Mouse (Mus musculus) embryonic facial prominence, embryonic 14.5 days (tissue): ENCODE results near the gene Apeh. TPM values are rescaled to one million over a fixed set of nuclear protein-coding genes. Genes with fewer than 3 reads are reported as not detected.

Experiments
- ATAC-seq: fragments of 200-750 bp; cut with Nextera tagmentation; 2 replicates; pipeline ENCODE4 v1.8.0; 2017; ENCODE audit warnings: low read depth, moderate number of reproducible peaks, moderate TSS enrichment
- DNase-seq: peaks from one replicate; pipeline ENCODE4 v3.0.0-alpha.2; 2015; ENCODE audit warnings: low spot score
- H3K27ac ChIP-seq: fragments of 300-500 bp; sonication (generic); replicated peaks from 2 replicates; pipeline ENCODE4 v1.5.1; 2014; ENCODE audit warnings: low read depth, mild to moderate bottlenecking, low read length, moderate library complexity
- H3K27me3 ChIP-seq: fragments of 300-500 bp; sonication (generic); replicated peaks from 2 replicates; pipeline ENCODE4 v1.6.1; 2014; ENCODE audit warnings: low read length; ENCODE audit not compliant: control insufficient read depth, insufficient read depth
- H3K36me3 ChIP-seq: fragments of 300-500 bp; sonication (generic); 2 replicates; pipeline ENCODE4 v1.6.1; 2014; ENCODE audit warnings: low read length, mixed read lengths; ENCODE audit not compliant: control insufficient read depth, insufficient read depth
- H3K4me1 ChIP-seq: fragments of 300-500 bp; sonication (generic); 2 replicates; pipeline ENCODE4 v1.6.1; 2014; ENCODE audit warnings: antibody characterized with exemption, low read length; ENCODE audit not compliant: control insufficient read depth, insufficient read depth
- H3K4me2 ChIP-seq: fragments of 300-500 bp; sonication (generic); 2 replicates; pipeline ENCODE4 v1.6.1; 2014; ENCODE audit warnings: low read depth, mild to moderate bottlenecking, low read length, moderate library complexity, mixed read lengths
- H3K4me3 ChIP-seq: fragments of 300-500 bp; sonication (generic); 2 replicates; pipeline ENCODE4 v1.5.1; 2014; ENCODE audit warnings: low read depth, mild to moderate bottlenecking, low read length
- H3K9ac ChIP-seq: fragments of 300-500 bp; sonication (generic); 2 replicates; pipeline ENCODE4 v1.6.1; 2014; ENCODE audit warnings: low read depth, mild to moderate bottlenecking, low read length, moderate library complexity, mixed read lengths
- H3K9me3 ChIP-seq: fragments of 300-500 bp; sonication (generic); 2 replicates; pipeline ENCODE4 v1.6.1; 2016; ENCODE audit warnings: low read length; ENCODE audit not compliant: control insufficient read depth
- WGBS: fragments of 180-500 bp; shearing (Covaris S2); extraction: QIAGEN DNeasy Blood & Tissue Kit; methylation state at CpG from one replicate; pipeline ENCODE4 v1.1.7; 2014; 5-methylcytosine and 5-hydroxymethylcytosine counted together
- polyA plus RNA-seq: library from polyadenylated mRNA; unstranded; fragments of >200 nt; fragmentation: Nextera tagmentation; extraction: Ambion mirVana; gene quantifications from 2 replicates; pipeline ENCODE4 v1.2.1, GENCODE M21; 2014

The Apeh gene
- polyA plus RNA-seq: 39.9 and 48.6 TPM in 2 replicates

DNA sequence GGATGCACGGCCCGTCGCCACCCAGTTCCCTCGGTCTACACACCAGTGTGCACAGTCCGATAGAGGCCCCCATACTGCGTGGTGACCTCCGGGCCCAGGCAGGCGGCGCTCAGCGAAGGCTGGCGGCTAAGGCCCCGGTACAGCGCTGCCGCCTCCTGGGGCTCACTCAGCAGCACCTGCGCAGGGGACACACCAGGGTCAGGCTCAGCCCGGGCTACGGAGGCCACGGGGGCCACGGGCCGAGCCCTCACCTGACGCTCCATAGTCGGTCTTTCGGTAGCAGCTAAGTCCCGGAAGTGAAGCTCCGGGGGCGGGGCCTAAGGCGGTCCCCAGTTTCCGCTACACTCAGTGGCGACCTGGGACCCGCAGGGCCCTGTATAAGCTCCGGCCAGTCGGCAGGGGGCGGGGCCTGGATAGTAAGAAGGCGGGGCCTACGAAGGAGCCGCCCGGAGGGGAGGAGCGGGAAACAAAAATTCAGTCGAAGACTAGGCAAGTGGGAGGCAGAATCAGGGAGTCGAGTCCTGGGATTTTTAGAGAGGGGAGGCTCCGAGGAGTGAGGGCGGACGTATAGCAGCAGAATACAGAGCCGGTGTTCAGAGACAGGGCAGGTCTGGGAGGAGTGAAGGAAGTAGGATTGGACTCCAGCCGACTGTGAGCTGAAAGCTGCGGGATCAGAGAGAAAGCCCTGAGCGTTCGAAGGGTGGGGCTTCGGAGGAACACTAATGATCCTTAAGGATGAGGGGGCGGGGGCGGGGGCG, at the start of gene Apeh:
TSS of gene Apeh (minus strand) at position 423 of the 758 bp plus-strand sequence.
- WGBS: 1% methylated on average over 44 of the region's 52 CpGs
- H3K9ac ChIP-seq: peak within 1 kb of the TSS; percentile 64
- H3K36me3 ChIP-seq: peaks cover 33% of the 10 kb centered on the region
- no peaks in the 10 kb centered on the region for H3K4me1 ChIP-seq
- H3K9me3 ChIP-seq: no peaks in the 10 kb centered on the region
- ATAC-seq (peak; percentile 96), DNase-seq (peak; percentile 96)
- peak within 1 kb of the TSS; percentile 50 for H3K4me3 ChIP-seq
- H3K27ac ChIP-seq: peak within 1 kb of the TSS; percentile 59
- H3K4me2 ChIP-seq: peak within 1 kb of the TSS; percentile 96
- no peaks in the 10 kb centered on the region for H3K27me3 ChIP-seq

DNA sequence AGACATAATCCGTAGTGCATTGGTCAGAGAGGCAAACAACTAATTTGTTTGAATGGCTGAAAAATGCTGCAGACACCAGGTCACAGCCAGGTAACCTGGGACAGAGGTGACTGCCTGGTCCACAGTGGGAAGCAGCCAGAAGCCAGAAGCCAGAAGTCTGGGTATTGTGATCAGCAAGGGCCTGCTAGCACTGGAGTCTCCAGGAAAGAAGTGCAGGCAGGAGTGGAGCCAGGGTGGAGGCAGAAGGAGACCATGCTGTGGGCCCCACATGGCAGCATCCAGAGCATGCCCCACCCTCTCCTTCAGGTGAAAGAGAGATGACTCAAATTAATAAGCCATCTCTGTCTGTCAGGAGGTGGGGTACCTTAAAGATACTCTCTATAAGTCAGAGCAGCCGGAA, 49.1 kb upstream of the Apeh start:
- H3K9ac ChIP-seq: no peak overlapping the region
- no peak overlapping the region for H3K4me2 ChIP-seq
- H3K27ac ChIP-seq: no peak overlapping the region
- 94% methylated on average over 2 of the region's 2 CpGs for WGBS
- DNase-seq (no peak), ATAC-seq (no peak)
- no peaks in the 10 kb centered on the region for H3K36me3 ChIP-seq
- no peaks in the 10 kb centered on the region for H3K27me3 ChIP-seq
- H3K4me1 ChIP-seq: no peaks in the 10 kb centered on the region
- no peaks in the 10 kb centered on the region for H3K9me3 ChIP-seq
- H3K4me3 ChIP-seq: no peak overlapping the region

DNA sequence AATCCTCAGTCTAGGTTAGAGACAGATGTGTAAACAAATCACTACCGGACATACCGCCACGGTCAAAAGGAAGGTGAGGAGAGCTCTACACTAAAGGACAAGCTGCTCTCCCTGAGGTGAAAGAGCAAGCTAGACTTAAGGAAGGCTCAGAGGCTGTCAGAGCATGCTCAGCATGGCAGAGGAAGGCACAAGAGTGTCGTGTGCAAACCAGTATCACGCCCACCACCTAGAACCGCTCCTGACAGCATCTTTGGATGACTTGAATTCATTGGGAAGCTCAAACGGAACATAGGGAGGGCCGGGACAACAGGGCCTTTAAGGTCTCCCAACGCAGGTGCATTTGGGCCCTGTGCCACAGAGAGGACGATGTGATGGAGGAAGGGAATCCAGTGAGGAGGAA, 47.0 kb upstream of the Apeh start:
- no peak overlapping the region for H3K4me2 ChIP-seq
- no peak overlapping the region for H3K4me3 ChIP-seq
- no peak for DNase-seq
- no peaks in the 10 kb centered on the region for H3K9me3 ChIP-seq
- H3K4me1 ChIP-seq: no peaks in the 10 kb centered on the region
- no peak overlapping the region for H3K9ac ChIP-seq
- H3K27ac ChIP-seq: no peak overlapping the region
- ATAC-seq: no peak
- H3K27me3 ChIP-seq: no peaks in the 10 kb centered on the region
- 84% methylated on average over 10 of the region's 10 CpGs for WGBS
- no peaks in the 10 kb centered on the region for H3K36me3 ChIP-seq

DNA sequence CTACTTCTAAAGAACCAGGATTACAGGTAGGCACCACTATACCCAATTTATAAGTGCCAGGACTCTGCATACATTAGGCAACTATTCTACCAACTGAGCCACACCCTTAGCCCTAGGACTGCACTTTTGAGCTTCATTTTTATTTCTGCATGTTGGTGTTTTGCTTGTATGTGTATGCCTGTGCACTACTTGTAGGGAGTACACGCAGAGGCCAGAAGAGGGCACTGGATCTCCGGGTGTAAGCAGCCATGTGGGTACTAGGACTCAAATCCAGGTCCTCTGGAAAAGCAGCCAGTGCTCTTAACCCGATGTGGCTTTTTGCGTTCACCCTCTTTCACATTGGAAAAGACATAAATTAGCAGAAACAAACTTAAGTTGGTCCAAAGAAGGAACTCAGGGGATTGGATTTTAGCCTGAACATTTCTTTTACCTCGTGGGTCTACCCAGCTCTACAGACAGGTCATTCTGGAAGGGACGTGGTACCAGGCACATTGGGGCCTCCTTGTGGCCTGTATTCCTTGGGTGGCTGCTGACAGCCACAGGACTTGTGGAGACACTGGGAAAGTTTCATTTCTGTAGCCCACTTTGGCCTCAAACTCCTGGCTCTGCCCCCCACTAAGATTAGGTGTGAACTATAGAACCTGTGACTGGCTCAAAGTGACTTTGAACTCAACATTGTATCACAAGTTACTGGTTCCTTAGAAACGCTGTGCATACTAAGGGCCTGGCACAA, 45.7 kb upstream of the Apeh start:
- Histone ChIP-seq H3K27ac (no peak overlapping the region), H3K36me3 (no peaks in the 10 kb centered on the region), H3K9me3 (no peaks in the 10 kb centered on the region), H3K4me1 (no peaks in the 10 kb centered on the region), H3K27me3 (no peaks in the 10 kb centered on the region), H3K4me3 (no peak overlapping the region), H3K4me2 (no peak overlapping the region), H3K9ac (no peak overlapping the region)
- no peak for ATAC-seq
- WGBS: 73% methylated on average over 7 of the region's 7 CpGs
- DNase-seq: no peak

DNA sequence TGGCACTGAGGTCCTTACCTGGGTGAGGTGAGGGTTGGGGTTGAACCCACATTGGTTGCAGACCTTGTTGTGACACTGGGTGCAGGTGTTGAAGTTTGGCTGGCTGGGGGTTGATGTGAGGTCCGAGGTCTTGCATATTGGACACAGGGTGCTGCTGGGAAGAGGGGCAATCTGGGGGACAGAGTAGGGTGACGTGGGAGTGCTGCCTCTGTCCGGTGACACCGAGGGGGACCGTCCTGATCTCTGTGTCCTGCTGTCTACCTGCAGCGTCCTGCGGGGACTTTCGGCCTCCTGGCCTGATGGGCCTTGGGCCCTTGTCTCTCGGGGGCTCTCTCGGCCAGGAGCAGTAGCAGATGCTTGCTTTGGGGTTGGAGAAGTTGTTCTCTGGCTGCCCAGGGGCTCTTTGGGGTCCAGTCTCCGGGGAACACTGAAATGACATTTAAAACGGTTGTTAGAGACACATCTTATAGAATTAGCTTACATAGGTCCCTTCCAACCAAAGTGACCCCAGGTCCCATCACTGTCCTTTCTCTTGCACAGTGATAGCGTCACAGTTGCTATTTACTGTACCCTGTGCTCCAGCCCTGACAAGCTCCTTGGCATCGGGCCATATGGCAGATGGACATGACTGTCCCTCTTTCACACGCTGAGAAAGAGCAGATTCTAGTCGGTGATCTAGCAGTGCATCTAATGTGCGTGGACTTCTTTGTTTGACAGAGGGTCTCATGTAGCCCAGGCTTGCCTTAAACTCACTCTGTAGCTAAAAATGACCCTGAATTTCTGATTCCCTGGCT, 45.0 kb upstream of the Apeh start:
- WGBS: 92% methylated on average over 17 of the region's 17 CpGs
- Histone ChIP-seq H3K4me1 (no peaks in the 10 kb centered on the region), H3K4me2 (no peak overlapping the region), H3K9ac (no peak overlapping the region), H3K36me3 (no peaks in the 10 kb centered on the region), H3K27ac (no peak overlapping the region), H3K9me3 (no peaks in the 10 kb centered on the region), H3K27me3 (no peaks in the 10 kb centered on the region), H3K4me3 (no peak overlapping the region)
- DNase-seq (no peak), ATAC-seq (no peak)

DNA sequence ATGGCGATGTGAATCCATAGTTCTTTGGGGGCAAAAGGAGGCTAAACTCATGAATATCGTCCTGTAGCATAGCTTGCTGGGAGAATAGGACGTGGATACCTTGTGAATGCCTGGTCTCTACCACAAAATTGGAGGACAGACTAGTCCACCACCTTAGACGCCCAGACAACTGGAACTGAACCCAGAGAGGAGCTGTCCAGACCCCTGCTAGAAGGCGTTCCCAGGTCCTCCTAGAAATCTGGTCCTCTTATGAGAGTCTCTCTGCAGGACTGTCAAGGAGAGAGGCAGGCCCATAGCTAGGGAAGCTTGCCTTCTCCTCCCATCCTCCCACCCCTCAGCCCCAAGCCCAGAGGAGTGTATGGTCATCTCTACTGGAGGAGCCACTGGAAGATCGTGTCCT, 43.7 kb upstream of the Apeh start:
- Histone ChIP-seq H3K4me2 (no peak overlapping the region), H3K27ac (0 out of 2 replicates have a peak overlapping the region, but pooled peaks have one; percentile 36), H3K9me3 (no peaks in the 10 kb centered on the region)

DNA sequence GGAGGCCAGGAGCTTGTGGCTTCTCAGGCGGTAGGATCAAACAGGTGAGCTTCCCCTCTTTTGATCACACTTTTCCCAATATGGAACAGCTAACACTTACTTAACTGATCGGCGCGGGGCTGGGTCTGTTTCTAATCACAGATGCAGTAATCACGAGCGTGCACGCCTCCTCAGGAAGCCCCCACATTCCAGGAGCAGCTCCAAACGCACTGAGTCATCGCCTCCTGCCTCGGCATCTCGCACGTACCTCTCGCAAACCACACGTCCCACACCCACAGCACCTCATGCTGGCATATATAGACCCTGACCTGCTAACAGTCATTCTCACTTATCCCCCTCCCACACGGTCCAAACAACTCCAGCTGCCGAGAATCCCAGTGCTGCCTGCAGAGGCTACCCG, 43.1 kb upstream of the Apeh start:
- H3K9ac ChIP-seq: no peak overlapping the region
- no peaks in the 10 kb centered on the region for H3K36me3 ChIP-seq
- no peaks in the 10 kb centered on the region for H3K27me3 ChIP-seq
- H3K27ac ChIP-seq: 0 out of 2 replicates have a peak overlapping the region, but pooled peaks have one; percentile 36
- ATAC-seq: peak; percentile 78
- H3K4me1 ChIP-seq: no peaks in the 10 kb centered on the region
- 22% methylated on average over 17 of the region's 17 CpGs for WGBS
- DNase-seq: peak; percentile 82
- no peaks in the 10 kb centered on the region for H3K9me3 ChIP-seq
- peak overlapping the region; percentile 24; the same call in 1 of the 2 replicates for H3K4me2 ChIP-seq
- no peak overlapping the region for H3K4me3 ChIP-seq

More for the DNA sequence above, 43.7 kb upstream of the Apeh start:
- H3K9ac ChIP-seq: no peak overlapping the region
- WGBS: 69% methylated on average over 6 of the region's 6 CpGs
- no peak for ATAC-seq
- no peak for DNase-seq
- H3K36me3 ChIP-seq: no peaks in the 10 kb centered on the region
- no peaks in the 10 kb centered on the region for H3K4me1 ChIP-seq
- no peaks in the 10 kb centered on the region for H3K27me3 ChIP-seq
- H3K4me3 ChIP-seq: no peak overlapping the region

DNA sequence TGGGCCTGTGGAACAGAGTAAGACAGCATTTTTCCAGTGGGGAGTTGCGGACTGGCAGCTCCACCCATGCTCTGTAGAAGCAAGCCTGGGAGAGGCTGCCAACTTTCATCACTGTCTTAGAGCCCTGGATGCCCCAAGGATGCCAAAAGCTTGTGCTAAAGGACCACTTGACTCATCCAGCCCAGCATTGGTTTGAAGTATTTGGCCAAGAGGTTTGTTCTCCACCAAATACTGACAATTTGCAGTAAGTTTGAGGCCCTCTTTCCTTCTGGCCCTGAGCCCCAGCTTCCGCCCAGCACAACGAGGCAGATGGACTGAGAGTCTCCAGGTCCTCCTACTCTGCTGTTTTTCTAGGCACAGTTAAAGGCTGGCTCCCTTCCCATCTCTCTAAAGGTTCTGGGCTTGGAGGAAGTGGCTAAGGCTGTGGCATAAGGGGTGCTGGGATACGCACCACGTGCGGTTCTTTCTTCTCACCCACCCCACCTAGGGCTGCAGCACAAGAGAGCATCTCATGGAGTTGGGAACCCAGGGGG, 42.6 kb upstream of the Apeh start:
- peak overlapping the region; percentile 24; the same call in 1 of the 2 replicates for H3K4me2 ChIP-seq
- H3K9me3 ChIP-seq: no peaks in the 10 kb centered on the region
- DNase-seq (peak; percentile 46), ATAC-seq (peak; percentile 50)
- no peak overlapping the region for H3K9ac ChIP-seq
- H3K27ac ChIP-seq: 0 out of 2 replicates have a peak overlapping the region, but pooled peaks have one; percentile 12
- no peaks in the 10 kb centered on the region for H3K36me3 ChIP-seq
- no peaks in the 10 kb centered on the region for H3K27me3 ChIP-seq
- no peaks in the 10 kb centered on the region for H3K4me1 ChIP-seq
- H3K4me3 ChIP-seq: no peak overlapping the region
- 55% methylated on average over 6 of the region's 6 CpGs for WGBS
